Mouse (Mus musculus): ENCODE data around the gene Slc22a23.

Slc22a23 gene

DNA sequence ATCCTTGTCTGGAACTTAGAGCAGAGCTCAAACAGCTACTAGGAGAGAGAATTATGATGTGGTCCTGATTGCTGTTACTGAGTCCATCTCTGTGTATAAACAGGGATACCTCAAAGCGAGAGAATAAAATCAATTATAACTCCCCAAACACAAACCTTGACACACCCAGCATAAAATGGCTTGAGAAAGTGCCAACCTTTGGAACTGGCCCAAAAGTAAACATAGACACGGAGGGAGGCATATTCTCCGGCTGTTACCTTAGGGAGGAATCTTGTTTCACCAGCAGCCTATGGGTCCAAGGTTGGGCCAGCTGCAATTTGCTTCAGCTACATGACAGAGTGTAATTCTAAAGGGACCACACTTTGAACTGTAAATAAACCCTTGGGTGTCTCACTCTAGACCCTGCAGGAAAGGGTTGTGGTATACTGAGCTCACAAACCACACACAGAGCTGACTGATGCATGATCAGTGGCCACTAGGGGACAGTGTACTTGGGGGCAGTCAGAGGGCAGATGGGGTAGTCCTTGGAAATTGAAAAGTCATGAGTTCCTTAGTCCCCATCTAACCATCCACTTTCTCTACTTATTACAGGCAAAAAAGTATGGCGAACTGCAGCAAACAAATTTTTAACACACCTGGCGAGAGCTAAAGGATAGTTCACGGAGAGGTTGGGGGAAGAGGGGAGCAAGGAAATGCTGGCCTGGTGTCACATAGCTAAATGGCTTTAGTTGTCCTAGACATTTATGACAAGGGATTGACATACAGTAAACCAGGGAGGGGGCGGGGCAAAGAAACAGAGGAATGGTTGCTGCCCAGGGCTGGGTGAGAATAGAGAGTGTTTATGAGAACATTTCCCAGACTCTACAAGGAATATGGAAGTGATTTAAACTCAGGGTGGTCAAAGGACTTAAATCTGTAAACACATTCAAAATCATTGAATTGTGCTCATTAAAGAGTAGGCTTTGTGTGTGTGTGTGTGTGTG is 45.3 kb downstream of the Slc22a23 start:
- DNase-seq, result no peak

DNA sequence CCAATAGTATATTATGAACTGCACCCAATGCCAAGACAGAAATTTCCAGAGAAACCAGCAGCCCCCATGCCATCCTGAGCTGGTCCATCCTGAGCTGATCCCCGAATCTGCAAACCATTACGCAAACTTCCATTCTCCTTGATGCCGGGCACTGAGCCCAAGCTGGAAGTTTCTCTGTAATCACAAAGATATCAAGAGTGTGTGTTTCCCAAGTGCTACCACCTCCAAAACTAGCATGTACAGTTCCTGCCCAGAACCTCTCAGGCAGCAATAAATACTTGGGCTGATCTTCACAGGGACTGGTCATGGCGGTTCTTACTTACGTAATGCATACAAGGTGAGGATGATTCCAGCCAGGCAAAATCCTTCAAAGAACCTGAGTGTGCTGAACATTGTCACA is 46.3 kb downstream of the Slc22a23 start:
- DNase-seq, result no peak

DNA sequence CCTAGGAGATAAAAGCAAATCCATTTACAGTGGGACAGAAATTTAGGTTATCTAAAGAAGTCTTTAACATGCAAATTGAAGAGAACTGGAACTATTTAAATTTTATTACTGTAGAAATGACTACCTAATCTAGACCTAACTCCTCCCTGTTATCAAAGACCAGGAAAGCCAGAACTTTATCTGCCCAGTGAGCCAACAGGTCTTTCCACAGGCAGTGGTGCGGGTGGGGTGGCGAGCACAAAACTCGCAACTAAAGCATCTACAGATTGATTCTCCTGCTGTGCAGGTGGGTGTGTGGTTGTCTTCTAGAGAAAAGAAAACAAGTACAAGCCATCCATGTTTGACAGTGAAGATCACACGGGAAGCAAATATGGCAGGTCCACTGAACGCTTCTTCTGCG is 46.9 kb downstream of the Slc22a23 start:
- no peak for DNase-seq

DNA sequence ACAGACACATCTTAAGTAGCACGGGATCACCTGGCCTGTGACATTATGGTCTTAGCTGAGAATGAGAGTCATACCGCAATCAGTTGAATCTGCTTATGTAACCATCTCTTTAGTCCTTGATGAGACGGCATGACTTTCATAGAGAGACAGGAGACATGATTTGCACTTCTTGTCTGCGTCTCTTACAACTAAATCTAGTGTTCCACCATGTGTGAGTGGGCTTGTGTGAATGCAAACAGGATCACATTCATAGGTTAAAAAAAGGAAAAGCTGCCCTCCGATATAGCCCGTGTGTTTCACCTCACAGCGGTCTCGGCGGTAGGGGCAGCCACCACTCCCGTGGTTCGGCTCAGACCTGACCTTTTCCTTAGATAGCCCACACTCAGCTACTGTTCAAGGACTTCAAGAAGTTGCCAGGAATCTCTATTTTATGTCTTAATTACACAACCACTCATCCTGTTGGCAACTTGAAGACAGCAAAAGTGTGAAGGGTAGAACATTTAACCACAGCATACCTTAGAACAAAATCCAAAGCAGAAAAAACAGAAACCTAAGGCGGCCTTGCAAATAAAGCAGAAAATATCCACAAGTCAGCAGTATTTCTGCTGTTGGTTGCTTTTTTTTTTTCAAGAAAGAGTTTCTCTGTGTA is 49.1 kb downstream of the Slc22a23 start:
- DNase-seq, result no peak

DNA sequence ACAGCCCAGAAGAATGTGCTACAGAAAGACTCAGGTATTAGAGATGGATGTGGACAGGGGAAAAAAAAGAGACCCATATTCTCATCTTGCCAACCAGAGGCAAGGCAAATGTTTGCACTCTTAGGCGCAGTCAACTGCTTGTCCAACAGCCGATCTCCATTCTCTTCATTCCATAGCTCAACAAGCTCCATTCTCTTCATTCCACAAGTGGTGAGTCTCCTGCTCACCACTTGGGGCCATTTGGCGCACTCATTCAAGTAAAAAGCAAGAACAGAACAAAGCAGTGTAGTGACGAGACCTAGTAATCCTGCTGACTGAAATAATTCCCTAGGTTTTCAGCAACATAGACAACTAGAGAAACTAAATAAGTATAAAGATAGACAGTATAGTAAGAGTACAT is 50.8 kb downstream of the Slc22a23 start:
- no peak for DNase-seq

DNA sequence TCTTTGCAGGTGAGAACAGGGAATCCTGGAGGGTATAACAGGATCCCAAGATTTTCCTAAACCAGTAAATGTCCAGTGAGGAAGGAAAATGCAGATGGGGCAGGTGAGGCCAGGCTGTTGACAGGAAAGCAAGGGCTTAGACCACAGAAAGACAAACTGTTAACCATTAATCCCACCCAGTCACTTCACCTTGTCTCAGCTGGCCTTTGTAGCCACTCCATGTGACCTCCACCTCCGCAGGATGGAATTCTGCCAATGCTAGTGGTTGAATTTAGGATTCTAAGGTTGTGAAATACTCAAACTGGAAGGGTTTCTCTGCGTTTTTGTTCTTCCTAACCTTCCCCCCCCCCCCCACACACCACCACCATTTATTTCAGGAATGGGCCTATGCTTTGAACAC is 52.9 kb downstream of the Slc22a23 start:
- no peak for DNase-seq

DNA sequence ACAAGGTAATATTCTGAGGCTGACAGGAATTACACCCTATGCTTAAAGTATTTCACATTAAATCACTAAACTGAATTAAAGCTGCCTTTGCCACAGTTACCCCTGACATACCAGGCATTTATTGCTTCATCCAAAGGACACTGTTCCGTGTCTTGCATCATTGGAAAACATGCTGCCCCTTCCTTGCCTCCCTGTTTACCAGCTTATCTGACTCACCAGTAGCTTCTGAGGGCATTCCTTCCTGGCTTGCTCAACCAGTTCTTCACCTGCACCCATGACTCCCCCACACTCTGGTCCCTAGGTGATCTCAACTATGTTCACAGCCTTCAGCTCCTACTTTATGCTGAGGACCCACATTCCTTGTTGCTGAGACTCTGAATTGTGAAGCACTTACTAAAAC is 54.6 kb downstream of the Slc22a23 start:
- DNase-seq, result no peak

DNA sequence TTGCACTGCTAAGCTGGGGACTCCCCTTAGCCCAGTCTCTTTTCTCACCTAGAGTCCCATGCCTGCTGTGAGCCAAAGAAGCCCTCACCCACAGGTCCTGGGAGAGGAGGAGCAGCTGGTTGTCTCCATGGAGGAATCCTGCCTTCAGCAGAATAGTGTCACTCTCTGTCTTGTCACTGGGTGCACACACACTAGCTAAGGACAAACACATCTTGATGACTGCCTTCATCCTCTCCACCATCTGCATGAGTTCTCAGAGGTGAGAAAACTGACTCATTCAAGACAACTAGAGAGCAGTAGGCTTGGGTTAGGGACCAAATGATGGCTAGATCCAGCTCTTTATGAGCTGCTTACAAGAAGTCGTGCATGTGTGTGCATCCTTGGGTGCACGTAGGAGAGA is 55.4 kb downstream of the Slc22a23 start:
- no peak for DNase-seq

DNA sequence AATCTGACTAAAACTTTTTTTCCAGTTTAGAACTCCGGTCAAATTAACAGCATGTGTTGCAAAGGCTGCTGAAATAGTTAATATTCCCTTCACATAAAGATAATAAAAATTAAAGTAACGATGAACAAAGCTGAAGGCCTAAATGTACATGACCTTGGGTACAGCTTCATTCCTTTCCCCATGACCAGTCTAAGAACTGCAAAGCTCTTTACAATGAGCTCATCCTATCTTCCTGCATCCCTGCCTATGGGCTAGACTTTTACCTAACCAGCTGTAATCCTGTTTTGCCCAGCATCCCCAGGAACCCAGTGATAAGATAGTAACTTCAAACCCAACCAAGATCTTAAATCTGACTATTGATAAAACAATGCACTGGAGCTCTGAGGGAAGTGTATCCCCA is 56.9 kb downstream of the Slc22a23 start:
- no peak for DNase-seq

DNA sequence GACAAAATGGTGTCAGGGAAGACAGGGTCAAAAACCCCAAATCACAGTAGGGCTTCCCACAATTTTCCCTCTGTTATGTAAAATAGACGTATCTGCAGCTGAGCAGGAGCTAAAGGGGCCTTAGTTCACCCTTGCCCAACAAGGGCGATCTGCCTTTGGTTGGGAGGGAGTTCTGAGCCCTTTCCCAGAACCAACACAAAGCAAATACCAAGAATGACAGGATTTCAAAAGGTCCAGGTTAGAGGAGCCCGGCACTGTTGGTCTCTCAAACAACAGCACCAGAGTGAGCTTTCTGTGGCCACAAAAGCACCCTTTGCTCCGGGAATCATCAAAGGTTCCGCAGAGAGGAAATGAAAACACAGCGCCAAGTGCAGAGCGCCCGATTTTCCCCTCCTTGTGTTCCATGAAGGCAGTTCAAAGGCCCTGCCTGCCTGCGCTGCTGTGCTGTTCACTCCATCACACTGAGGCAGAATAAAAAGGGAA is 57.3 kb downstream of the Slc22a23 start:
- no peak for DNase-seq

DNA sequence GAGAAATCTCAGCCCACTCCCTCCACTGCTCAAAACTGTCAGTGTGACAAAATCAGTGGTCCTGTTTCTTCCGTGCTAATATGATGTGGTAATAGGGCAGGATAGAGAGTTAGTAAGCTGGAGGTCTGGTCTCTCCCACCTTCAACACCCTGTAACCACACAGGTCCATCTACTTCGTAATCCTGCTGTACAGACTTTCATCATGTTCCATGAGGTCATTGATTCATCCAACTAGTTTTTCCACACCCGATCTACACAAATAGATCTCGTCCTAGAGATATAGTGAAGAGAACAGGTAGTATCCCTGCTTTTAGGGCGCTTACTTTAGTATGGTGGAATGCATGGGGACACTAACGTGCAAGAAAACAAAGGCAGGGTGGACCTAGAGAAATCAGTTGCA is 63.6 kb downstream of the Slc22a23 start:
- DNase-seq, result no peak

DNA sequence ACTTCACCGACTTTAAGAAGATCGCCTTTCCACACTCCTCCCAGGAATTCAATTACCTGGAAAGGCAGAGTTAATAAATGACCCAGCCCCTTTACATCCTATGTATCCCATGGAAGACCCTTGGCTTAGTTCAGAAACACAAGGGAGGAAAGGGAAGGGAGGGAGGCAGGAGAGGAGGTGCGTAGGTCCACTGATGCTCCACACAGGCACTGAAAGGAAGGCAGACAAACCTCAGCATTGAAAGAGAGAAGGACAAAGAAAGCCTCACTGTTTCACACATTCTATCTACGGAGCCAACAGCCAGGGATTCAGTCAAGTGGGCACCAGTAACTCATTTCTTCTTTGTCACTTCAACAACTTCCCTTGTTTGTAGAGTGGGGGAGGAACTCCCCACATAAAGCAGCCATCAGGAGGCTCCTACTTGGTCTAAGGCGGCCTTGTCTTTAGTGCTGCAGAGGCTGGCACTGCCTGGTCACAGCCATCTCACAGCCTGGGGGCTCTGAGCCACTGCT is 66.2 kb downstream of the Slc22a23 start:
- no peak for DNase-seq

DNA sequence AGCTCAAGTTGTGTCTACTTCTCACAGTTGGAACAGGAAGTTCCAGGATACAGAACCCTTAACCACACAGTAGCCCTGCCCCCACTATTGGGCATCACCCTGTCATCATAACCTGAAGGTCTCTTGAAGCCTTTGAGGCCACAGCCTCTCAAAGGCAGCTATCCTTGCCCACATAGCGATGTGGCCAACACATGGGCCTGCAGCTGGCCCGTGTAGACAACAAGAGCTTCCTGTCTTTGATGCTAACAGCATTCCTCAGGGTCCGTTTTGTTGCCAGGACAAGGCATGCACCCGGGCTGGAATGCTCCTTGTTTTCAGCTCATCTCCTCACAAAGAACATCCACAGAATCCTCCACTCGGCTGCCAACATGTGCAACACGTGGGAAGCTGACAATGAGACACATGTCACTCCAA is 66.7 kb downstream of the Slc22a23 start:
- DNase-seq, result no peak

DNA sequence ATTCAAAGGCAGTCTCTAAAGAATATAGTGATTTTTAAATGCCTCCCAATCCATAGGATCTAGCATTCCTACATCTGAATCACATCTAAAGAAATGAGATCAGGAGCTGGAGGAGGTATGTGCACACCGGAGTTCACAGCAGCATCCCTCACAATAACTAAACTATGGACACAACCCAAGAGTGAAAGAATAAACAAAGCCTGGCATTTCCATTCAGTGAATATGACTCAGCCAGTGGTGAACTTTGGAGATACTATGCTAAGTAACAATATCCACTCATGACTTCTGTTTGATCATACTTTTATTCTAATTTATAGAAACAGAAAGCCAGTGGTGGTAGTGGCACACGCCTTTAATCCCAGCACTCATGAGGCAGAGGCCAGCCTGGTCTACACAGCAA is 67.4 kb downstream of the Slc22a23 start:
- DNase-seq, result no peak

DNA sequence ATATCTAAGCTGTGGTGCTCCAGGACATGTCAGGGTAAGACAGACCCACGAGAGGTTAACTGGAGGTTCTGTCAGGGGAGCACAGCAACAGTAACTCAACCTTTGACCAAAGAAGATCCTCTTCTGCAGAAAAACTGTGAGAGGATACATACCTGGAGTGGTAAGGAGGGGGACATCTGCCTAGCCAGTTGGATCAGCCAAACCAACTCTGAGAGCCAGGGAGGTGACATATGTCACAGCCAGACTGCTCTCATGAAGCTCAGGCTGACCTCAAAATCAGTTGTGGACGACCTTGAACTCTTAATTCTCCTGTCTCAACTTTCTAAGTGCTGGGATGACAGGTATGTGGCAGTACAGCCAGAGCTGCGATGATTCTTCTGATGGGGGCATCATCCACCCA is 68.0 kb downstream of the Slc22a23 start:
- DNase-seq, result no peak

DNA sequence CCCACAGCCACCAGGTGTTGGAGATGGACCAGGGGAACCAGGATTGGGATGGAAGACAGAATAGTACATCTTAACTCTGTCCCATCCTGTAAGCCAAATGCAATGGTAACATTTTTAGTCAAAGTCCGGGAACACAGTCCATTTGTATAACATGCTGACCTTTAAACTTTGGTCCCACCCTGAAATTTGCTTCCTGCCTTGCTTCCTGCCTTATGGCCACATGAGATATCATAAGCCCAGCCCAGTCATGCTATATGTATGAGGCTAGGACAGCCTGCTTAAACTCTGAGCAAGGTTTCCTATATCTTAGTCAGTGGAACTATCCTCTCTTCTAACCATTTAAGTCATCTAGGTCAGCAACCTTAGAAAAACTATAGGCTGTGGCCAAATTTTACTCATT is 70.1 kb downstream of the Slc22a23 start:
- DNase-seq, result no peak

DNA sequence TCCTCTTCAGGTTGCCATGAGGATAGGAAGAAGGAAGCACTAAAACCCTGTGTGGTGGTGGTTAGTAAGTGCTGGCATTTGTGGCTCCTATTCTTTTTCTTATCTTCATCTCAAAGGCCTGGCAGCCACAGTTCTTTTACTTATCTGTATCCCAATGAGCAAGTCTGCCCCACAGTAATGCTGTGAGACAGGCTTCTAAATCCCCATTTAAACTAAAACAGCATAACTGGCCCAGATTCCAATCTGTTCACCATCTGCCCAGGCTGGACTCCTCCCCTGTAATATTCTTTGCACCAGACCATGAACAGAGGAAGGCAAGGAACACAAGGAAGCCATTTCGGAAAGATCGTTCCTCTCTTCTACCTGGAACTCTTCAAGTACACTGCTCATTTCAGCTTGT is 70.6 kb downstream of the Slc22a23 start:
- no peak for DNase-seq

DNA sequence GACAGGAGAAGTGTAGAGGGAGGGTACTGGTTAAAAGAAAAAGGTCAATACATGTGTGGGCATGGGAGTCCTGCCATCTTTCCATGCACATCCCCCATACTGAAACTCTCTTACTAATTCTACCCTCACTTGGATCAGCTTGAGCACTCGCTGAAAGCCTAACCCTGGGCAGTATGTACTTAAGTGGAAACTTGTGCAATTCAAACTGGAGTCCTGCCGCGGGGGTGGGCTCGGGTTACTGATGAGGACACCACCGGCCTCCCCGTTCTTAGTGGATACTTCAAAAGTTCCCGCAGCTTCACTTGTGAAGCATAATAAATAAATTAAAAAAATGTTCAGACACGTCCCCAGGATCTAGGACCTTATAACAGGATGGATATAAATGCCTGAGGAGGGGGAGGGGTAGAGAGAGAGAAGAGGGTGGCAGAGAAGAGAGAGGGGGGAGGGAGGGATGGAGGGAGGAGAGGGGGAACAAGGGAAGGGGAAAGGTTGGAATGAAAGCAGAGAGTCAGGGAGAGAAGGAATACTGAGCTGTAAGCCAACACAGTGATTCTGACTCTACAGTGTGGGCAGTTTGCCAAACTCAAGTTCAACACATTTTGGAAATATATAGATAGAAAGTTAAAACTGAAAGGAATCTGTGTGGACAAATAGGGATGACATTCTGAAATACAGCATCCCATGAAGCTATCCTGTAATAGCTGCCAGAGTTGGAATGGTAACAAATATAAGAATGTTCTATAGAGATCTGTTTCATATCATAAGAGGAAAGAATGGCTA is 72.5 kb downstream of the Slc22a23 start:
- DNase-seq, result no peak

DNA sequence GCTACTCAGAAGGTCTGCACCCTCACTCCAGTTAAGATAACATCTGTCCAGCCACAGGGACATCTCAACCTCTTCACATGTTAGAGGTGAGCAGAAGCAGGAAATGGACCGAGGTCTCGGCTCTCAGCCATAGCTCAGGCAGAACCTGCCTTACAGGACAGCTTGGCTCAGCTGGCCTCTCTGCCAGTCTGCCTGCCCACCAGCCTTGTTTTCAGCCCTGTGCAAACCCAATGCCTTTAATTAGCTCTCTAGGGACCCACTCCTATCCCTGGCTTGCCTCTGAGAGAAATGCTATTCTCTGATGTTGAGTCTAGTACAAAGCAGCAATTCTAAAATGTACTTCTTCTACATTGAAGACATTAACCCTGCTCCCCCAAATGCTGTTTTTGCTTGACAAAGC is 73.3 kb downstream of the Slc22a23 start:
- DNase-seq, result no peak

DNA sequence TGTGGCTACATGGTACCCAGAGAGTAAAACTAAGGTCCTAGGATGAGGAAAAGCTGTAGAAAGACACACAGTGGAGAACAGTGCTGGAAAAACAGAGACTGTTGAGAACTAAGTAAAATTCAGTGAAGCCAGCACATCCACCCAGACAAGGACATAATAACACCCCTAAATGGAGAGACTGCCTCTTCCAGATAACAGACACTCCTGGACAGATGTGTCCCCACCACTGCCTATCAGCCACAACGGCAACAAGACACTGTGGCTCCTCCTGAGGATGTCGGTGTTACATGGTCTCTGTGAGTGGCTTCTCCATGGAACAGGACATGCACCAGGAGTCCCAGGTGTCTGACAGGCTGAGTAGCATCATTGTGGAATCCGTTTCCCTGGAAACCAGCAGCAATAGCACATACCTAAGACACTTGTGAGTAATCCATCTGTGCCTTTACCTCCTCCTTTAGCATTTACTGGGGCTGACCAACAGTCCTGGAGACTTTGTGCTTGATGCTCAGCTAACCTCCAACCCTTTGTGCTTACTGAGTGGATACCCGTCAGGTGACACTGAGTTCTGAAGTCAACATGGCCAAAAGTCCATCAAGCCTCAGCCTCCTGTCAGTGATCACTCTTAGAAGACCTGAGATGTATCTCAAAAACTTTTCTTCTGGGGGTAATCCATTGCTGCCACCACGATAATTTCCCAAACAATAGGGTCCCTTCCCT is 73.9 kb downstream of the Slc22a23 start:
- DNase-seq, result no peak

DNA sequence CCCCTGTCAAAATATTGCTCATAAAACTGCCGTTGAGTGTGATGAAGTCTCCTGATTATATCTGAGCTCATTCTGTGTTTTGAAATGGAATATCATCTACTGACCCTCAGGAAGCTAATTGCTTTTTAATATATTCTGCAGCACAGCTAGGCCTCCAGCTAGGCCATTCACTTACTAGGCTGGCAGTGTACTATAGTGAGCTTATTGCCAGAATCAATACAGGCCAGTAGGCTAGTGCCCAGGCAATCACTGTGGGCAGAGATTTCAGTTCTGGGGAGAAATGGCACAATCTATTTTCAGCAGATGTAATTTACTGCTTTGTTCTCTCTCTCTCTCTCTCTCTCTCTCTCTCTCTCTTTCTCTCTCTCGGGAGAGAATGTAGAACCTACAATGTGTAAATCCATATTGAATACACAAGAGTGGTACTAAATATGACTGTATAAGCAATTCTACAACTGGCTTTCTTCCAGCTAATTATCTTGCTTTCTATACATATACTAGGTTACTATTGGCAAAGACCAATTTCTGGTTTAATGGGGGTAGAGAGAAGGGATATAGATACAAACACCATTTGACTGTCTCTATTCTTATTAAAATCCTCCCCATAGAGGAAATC is 75.5 kb downstream of the Slc22a23 start:
- DNase-seq, result no peak
